Mouse (Mus musculus): ENCODE results near the gene Wrb. TPM values are rescaled to one million over a fixed set of nuclear protein-coding genes. Genes with fewer than 3 reads are reported as not detected.
A peak's percentile ranks its signal among the peaks of the same experiment; 100 is the strongest.
"Not testable (repeated sequence)": the region's sequence is repeated elsewhere in the genome, so short reads cannot be mapped to it uniquely, and the experiment has no call there.

Wrb gene
- polyA plus RNA-seq (2015; fragmentation: Nextera tagmentation; extraction: Ambion mirVana): 227 and 233 TPM in 2 replicates

DNA sequence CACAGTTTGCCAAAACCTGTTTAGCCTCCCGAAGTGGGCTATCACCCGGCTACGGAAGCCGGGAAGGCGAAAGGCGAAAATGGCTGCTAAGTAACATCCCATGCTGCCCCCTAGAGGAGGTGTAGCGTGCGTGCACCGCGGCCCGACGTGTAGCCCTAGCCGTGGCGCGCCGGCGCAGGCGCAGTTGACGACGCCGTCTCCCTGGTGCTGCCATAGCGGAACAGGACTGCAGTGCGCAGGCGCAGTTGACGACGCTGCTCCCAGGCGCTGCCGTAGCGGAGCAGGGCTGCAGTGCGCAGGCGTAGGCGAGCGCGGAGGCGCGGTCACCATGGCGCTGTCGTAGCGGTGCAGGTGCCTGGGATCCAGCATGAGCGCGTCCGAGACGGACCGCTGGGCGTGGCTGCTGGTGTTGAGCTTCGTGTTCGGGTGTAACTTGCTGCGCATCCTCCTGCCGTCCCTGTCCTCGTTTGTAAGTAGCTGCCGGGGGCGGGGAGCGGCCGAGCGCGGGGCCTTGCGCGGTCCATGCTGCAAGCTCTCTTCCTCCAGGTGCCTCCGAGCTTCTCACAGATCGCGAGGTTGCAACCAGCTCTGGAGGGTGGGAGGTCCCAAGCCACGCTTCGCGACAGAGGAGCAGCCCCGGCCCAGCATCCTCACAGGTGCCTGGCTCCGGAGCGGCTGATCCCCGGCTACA is at the start of gene Wrb:
Wrb (plus strand) TSS at position 298 of the 691 bp plus-strand sequence.
- peak; percentile 95 for ATAC-seq
- WGBS: under 1% methylated on average over 66 of the region's 68 CpGs
- peak within 1 kb of the TSS; percentile 91 for H3K9ac ChIP-seq (ENCODE audit: low read depth, low read length)
- no peaks in the 10 kb centered on the region for H3K36me3 ChIP-seq (ENCODE audit: control insufficient read depth, insufficient read depth, low read length)
- peaks cover 11% of the 10 kb centered on the region for H3K4me1 ChIP-seq (ENCODE audit: control insufficient read depth, insufficient read depth, low read depth, low read length)
- no peaks in the 10 kb centered on the region for H3K27me3 ChIP-seq (replicated peaks; ENCODE audit: control insufficient read depth, insufficient read depth, low read length)
- H3K27ac ChIP-seq (ENCODE audit: low read depth, low read length): peak within 1 kb of the TSS; percentile 80
- peak within 1 kb of the TSS; percentile 76 for H3K4me2 ChIP-seq (ENCODE audit: low read length)
- peak within 1 kb of the TSS; percentile 96 for H3K4me3 ChIP-seq (ENCODE audit: low read length)
- no peaks in the 10 kb centered on the region for H3K9me3 ChIP-seq (ENCODE audit: control insufficient read depth, low read length)

DNA sequence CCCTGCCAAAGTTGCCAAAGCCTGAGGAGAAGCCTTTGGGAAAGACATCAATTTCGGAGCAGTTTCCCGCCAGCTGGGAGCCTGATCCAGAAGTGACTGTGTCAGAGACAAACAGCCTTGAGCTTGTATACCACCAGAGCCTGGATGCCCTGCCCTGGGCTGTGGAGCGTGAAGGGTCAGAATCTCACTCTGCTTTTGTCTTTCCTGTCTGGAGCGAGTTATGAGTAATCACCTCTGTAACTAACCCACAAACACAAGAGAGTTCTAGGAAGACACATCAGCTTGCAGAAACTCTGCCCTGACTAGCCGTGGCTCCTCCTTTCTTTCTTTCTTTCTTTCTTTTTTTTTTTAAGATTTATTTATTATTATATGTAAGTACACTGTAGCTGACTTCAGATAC is 49.2 kb upstream of the Wrb start:
- Histone ChIP-seq H3K36me3 (ENCODE audit: control insufficient read depth, insufficient read depth, low read length) (no peaks in the 10 kb centered on the region), H3K9ac (ENCODE audit: low read depth, low read length) (no peak overlapping the region), H3K27me3 (replicated peaks; ENCODE audit: control insufficient read depth, insufficient read depth, low read length) (no peaks in the 10 kb centered on the region), H3K27ac (ENCODE audit: low read depth, low read length) (no peak overlapping the region), H3K4me1 (ENCODE audit: control insufficient read depth, insufficient read depth, low read depth, low read length) (no peaks in the 10 kb centered on the region), H3K4me2 (ENCODE audit: low read length) (no peak overlapping the region), H3K4me3 (ENCODE audit: low read length) (no peak overlapping the region), H3K9me3 (ENCODE audit: control insufficient read depth, low read length) (no peaks in the 10 kb centered on the region)
- no peak for ATAC-seq
- 89% methylated on average over 5 of the region's 5 CpGs for WGBS

GRCm38 (mm10) chr16:96097811-96098210 is 47.4 kb upstream of the Wrb start:
- not testable (repeated sequence) for H3K4me2 ChIP-seq (ENCODE audit: low read length); H3K36me3 ChIP-seq (ENCODE audit: control insufficient read depth, insufficient read depth, low read length); ATAC-seq; H3K27me3 ChIP-seq (replicated peaks; ENCODE audit: control insufficient read depth, insufficient read depth, low read length); H3K9ac ChIP-seq (ENCODE audit: low read depth, low read length); H3K4me1 ChIP-seq (ENCODE audit: control insufficient read depth, insufficient read depth, low read depth, low read length); H3K9me3 ChIP-seq (ENCODE audit: control insufficient read depth, low read length); H3K27ac ChIP-seq (ENCODE audit: low read depth, low read length); H3K4me3 ChIP-seq (ENCODE audit: low read length)

- ATAC-seq: no peak
- Histone ChIP-seq H3K4me1 (ENCODE audit: control insufficient read depth, insufficient read depth, low read depth, low read length) (no peaks in the 10 kb centered on the region), H3K4me2 (ENCODE audit: low read length) (no peak overlapping the region), H3K9ac (ENCODE audit: low read depth, low read length) (no peak overlapping the region), H3K27me3 (replicated peaks; ENCODE audit: control insufficient read depth, insufficient read depth, low read length) (no peaks in the 10 kb centered on the region), H3K9me3 (ENCODE audit: control insufficient read depth, low read length) (no peaks in the 10 kb centered on the region), H3K36me3 (ENCODE audit: control insufficient read depth, insufficient read depth, low read length) (no peaks in the 10 kb centered on the region), H3K4me3 (ENCODE audit: low read length) (no peak overlapping the region), H3K27ac (ENCODE audit: low read depth, low read length) (no peak overlapping the region)
- 51% methylated on average over 2 of the region's 2 CpGs for WGBS
Measured at GRCm38 (mm10) chr16:96103036-96103435, 42.2 kb upstream of the Wrb start.

DNA sequence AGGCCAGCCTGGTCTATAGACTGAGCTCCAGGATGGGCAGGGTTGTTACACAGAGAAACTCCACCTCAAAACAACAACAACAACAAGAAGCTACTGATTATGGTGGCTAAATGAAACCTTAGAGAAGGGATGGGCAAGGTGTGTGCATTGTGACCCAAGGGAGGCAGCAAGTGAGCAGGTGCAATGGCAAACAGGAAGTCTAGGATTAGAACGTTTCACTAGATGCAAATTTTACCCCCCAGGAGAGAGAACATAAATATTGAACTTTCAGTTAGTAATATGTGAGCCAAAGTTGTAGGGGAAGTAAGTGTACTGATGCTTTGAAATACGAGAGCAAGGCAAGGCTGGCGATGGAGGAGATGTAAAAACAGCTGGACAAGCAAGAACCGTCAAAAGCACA is 35.5 kb upstream of the Wrb start:
- 68% methylated on average over 4 of the region's 4 CpGs for WGBS
- Histone ChIP-seq H3K36me3 (ENCODE audit: control insufficient read depth, insufficient read depth, low read length) (no peaks in the 10 kb centered on the region), H3K27me3 (replicated peaks; ENCODE audit: control insufficient read depth, insufficient read depth, low read length) (no peaks in the 10 kb centered on the region), H3K4me2 (ENCODE audit: low read length) (no peak overlapping the region), H3K27ac (ENCODE audit: low read depth, low read length) (no peak overlapping the region), H3K9ac (ENCODE audit: low read depth, low read length) (no peak overlapping the region), H3K4me1 (ENCODE audit: control insufficient read depth, insufficient read depth, low read depth, low read length) (no peaks in the 10 kb centered on the region), H3K9me3 (ENCODE audit: control insufficient read depth, low read length) (no peaks in the 10 kb centered on the region), H3K4me3 (ENCODE audit: low read length) (no peak overlapping the region)
- ATAC-seq: no peak

DNA sequence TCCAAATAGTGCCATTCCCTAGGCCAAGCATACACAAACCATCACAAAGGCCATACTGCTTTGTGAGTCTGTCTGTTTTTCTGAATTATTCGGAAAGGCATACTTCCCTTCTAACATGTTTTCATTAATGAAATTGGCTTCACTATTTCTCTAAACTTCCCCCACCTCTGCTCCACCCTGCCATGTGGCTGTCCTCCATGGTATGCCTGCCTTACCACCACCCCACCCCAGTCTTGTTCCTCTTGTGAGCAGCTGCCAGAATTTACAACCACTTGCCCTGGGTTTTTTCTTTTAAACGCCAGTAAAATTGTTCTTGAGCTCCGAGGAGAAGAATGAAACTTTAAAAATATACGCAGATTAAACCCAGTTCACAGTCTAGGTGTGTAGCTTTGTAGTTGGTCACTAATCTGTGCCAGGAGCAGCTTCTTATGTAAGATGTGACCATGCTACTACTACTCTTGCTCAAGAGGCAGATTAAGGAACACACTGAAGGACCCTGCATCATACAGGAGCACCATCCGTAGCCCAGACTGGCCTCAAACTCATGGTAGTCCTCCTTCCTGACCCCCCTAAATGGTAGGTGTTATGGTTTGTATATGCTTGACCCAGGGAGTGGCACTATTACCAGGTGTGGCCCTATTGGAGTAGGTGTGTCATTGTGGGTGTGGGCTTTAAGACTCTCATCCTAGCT is 34.4 kb upstream of the Wrb start:
- 92% methylated on average over 5 of the region's 5 CpGs for WGBS
- ATAC-seq: no peak
- Histone ChIP-seq H3K9me3 (ENCODE audit: control insufficient read depth, low read length) (no peaks in the 10 kb centered on the region), H3K4me1 (ENCODE audit: control insufficient read depth, insufficient read depth, low read depth, low read length) (no peaks in the 10 kb centered on the region), H3K4me2 (ENCODE audit: low read length) (no peak overlapping the region), H3K9ac (ENCODE audit: low read depth, low read length) (no peak overlapping the region), H3K4me3 (ENCODE audit: low read length) (no peak overlapping the region), H3K27me3 (replicated peaks; ENCODE audit: control insufficient read depth, insufficient read depth, low read length) (no peaks in the 10 kb centered on the region), H3K27ac (ENCODE audit: low read depth, low read length) (no peak overlapping the region), H3K36me3 (ENCODE audit: control insufficient read depth, insufficient read depth, low read length) (no peaks in the 10 kb centered on the region)

- Histone ChIP-seq H3K4me3 (ENCODE audit: low read length) (no peak overlapping the region), H3K4me1 (ENCODE audit: control insufficient read depth, insufficient read depth, low read depth, low read length) (no peaks in the 10 kb centered on the region), H3K36me3 (ENCODE audit: control insufficient read depth, insufficient read depth, low read length) (no peaks in the 10 kb centered on the region), H3K27ac (ENCODE audit: low read depth, low read length) (no peak overlapping the region), H3K9me3 (ENCODE audit: control insufficient read depth, low read length) (no peaks in the 10 kb centered on the region), H3K4me2 (ENCODE audit: low read length) (no peak overlapping the region), H3K27me3 (replicated peaks; ENCODE audit: control insufficient read depth, insufficient read depth, low read length) (no peaks in the 10 kb centered on the region), H3K9ac (ENCODE audit: low read depth, low read length) (no peak overlapping the region)
- no peak for ATAC-seq
- 67% methylated on average over 2 of the region's 2 CpGs for WGBS
Measured at GRCm38 (mm10) chr16:96112769-96113168, 32.4 kb upstream of the Wrb start.

- no peaks in the 10 kb centered on the region for H3K36me3 ChIP-seq (ENCODE audit: control insufficient read depth, insufficient read depth, low read length)
- H3K27me3 ChIP-seq (replicated peaks; ENCODE audit: control insufficient read depth, insufficient read depth, low read length): no peaks in the 10 kb centered on the region
- H3K9me3 ChIP-seq (ENCODE audit: control insufficient read depth, low read length): no peaks in the 10 kb centered on the region
- H3K4me2 ChIP-seq (ENCODE audit: low read length): no peak overlapping the region
- no peak for ATAC-seq
- H3K27ac ChIP-seq (ENCODE audit: low read depth, low read length): no peak overlapping the region
- no peak overlapping the region for H3K4me3 ChIP-seq (ENCODE audit: low read length)
- H3K4me1 ChIP-seq (ENCODE audit: control insufficient read depth, insufficient read depth, low read depth, low read length): no peaks in the 10 kb centered on the region
- WGBS: 53% methylated on average over 4 of the region's 4 CpGs
- H3K9ac ChIP-seq (ENCODE audit: low read depth, low read length): no peak overlapping the region
Measured at GRCm38 (mm10) chr16:96114729-96115128, 30.5 kb upstream of the Wrb start.

- Histone ChIP-seq H3K4me2 (ENCODE audit: low read length) (no peak overlapping the region), H3K4me1 (ENCODE audit: control insufficient read depth, insufficient read depth, low read depth, low read length) (peaks cover 3% of the 10 kb centered on the region), H3K27ac (ENCODE audit: low read depth, low read length) (no peak overlapping the region), H3K36me3 (ENCODE audit: control insufficient read depth, insufficient read depth, low read length) (peaks cover 14% of the 10 kb centered on the region), H3K9me3 (ENCODE audit: control insufficient read depth, low read length) (no peaks in the 10 kb centered on the region), H3K4me3 (ENCODE audit: low read length) (no peak overlapping the region), H3K27me3 (replicated peaks; ENCODE audit: control insufficient read depth, insufficient read depth, low read length) (no peaks in the 10 kb centered on the region), H3K9ac (ENCODE audit: low read depth, low read length) (no peak overlapping the region)
- no peak for ATAC-seq
- WGBS: 74% methylated on average over 4 of the region's 4 CpGs
Measured at GRCm38 (mm10) chr16:96120022-96120623, 25.1 kb upstream of the Wrb start.
